Mouse (Mus musculus) C2C12 (cell line): ENCODE results near the gene Slc16a10.

Experiments
- CEBPB ChIP-seq: IDR thresholded peaks from one replicate; pipeline ENCODE4 v1.6.1; 2011; ENCODE audit warnings: low read depth, mild to moderate bottlenecking, control low read depth, moderate library complexity
- CTCF ChIP-seq: IDR thresholded peaks from one replicate; pipeline ENCODE4 v1.5.1; 2011; ENCODE audit not compliant: control insufficient read depth, insufficient read depth, insufficient read length
- FOSL1 ChIP-seq: IDR thresholded peaks from one replicate; pipeline ENCODE4 v1.8.0; 2011; ENCODE audit warnings: mild to moderate bottlenecking, low read length; ENCODE audit not compliant: poor library complexity, insufficient read depth, severe bottlenecking
- MAX ChIP-seq: IDR thresholded peaks from one replicate; pipeline ENCODE4 v1.6.1; 2011; ENCODE audit warnings: mild to moderate bottlenecking, control low read depth
- MYOD1 ChIP-seq: IDR thresholded peaks from one replicate; pipeline ENCODE4 v1.6.1; 2011; ENCODE audit warnings: low read depth; ENCODE audit not compliant: control insufficient read depth, insufficient read length

GRCm38 (mm10) chr10:40102166-40102565, 39.9 kb downstream of the Slc16a10 start:
- TF ChIP-seq CTCF: no peak
- TF ChIP-seq FOSL1: no peak
- no peak for TF ChIP-seq MAX
- no peak for TF ChIP-seq CEBPB
- no peak for TF ChIP-seq MYOD1
